Mouse (Mus musculus) lung, embryonic 14.5 days (tissue): ENCODE data around the gene Gm20831. TPM values are rescaled to one million over a fixed set of nuclear protein-coding genes. Genes with fewer than 3 reads are reported as not detected.
"Not testable (repeated sequence)": the region's sequence is repeated elsewhere in the genome, so short reads cannot be mapped to it uniquely, and the experiment has no call there.

Source experiments
- ATAC-seq: fragments of 200-750 bp; cut with Nextera tagmentation; 2 replicates; pipeline ENCODE4 v1.8.0; 2017; ENCODE audit warnings: mild to moderate bottlenecking, moderate TSS enrichment, moderate library complexity; ENCODE audit not compliant: insufficient read depth
- DNase-seq: peaks from one replicate; pipeline ENCODE4 v3.0.0-alpha.2; 2015
- H3K27ac ChIP-seq: fragments of 300-500 bp; sonication (generic); 2 replicates; pipeline ENCODE4 v1.5.1; 2014; ENCODE audit warnings: low read depth, mild to moderate bottlenecking, moderate library complexity
- H3K27me3 ChIP-seq: fragments of 300-500 bp; sonication (generic); 2 replicates; pipeline ENCODE4 v1.6.1; 2014; ENCODE audit warnings: low read length, control low read depth; ENCODE audit not compliant: insufficient read depth
- H3K36me3 ChIP-seq: fragments of 300-500 bp; sonication (generic); 2 replicates; pipeline ENCODE4 v1.6.1; 2014; ENCODE audit warnings: control low read depth; ENCODE audit not compliant: insufficient read depth
- H3K4me1 ChIP-seq: fragments of 300-500 bp; sonication (generic); 2 replicates; pipeline ENCODE4 v1.6.1; 2014; ENCODE audit warnings: antibody characterized with exemption, control low read depth; ENCODE audit not compliant: insufficient read depth
- H3K4me2 ChIP-seq: fragments of 300-500 bp; sonication (generic); 2 replicates; pipeline ENCODE4 v1.6.1; 2014; ENCODE audit warnings: mild to moderate bottlenecking
- H3K4me3 ChIP-seq: fragments of 300-500 bp; sonication (generic); 2 replicates; pipeline ENCODE4 v1.5.1; 2014; ENCODE audit warnings: low read depth, low read length
- H3K9ac ChIP-seq: fragments of 300-500 bp; sonication (generic); 2 replicates; pipeline ENCODE4 v1.6.1; 2014
- H3K9me3 ChIP-seq: fragments of 300-500 bp; sonication (generic); 2 replicates; pipeline ENCODE4 v1.6.1; 2016; ENCODE audit warnings: low read depth, low read length, control low read depth
- WGBS: fragments of 180-500 bp; shearing (Covaris S2); extraction: QIAGEN DNeasy Blood & Tissue Kit; methylation state at CpG from one replicate; pipeline ENCODE4 v1.1.7; 2014; 5-methylcytosine and 5-hydroxymethylcytosine counted together
- polyA plus RNA-seq: library from polyadenylated mRNA; unstranded; fragments of >200 nt; fragmentation: Nextera tagmentation; extraction: Ambion mirVana; gene quantifications from 2 replicates; pipeline ENCODE4 v1.2.1, GENCODE M21; 2014

Gm20831 gene
- polyA plus RNA-seq, result not detected in 2 replicates

DNA sequence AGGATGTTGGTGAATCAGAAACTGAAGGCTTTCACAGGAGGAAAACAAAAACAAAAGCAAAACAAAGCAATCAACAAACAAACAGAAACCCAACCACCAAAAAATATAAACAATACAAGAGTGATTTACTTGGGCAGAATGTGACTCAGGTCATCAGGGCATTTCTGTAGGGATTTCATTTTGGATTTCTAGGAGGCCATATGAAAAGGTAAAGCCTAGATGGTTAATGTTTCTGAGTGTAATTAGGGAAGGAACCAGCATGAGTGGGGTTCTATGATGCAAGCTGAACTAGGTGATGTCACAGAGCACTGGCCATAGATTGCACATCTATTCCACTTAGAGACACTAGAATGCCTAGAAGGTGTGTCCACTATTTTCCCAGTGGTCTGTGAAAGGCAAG, at the start of gene Gm20831, which contains the start of gene Gm20772:
Gene Gm20831, plus strand, starts transcription at position 301 of the 400 bp plus-strand sequence.
Gene Gm20772, plus strand, starts transcription at position 301 of the 400 bp plus-strand sequence.
- not testable (repeated sequence) for DNase-seq, H3K4me1 ChIP-seq, H3K9ac ChIP-seq, H3K4me3 ChIP-seq, H3K4me2 ChIP-seq, H3K27me3 ChIP-seq, H3K36me3 ChIP-seq, H3K9me3 ChIP-seq, ATAC-seq, H3K27ac ChIP-seq

DNA sequence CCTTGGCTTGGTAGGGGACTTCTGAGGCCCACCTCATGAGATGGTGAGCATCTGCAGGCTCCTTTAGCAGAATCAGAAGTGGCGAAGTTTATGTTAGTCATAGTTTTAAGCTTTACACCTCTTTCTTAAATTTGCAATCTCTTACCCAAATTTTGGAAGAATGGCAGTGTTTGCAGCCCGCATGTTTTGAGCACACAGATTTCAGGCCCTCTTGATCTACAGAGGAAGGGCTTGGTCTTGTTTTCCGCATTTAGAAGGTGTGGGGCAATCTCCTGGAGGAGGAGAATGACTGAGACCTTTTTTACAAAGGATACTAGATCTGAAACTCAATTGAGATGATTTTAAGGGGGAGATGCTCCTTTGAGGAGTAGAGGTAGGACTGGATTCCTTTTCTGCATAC, 28.4 kb upstream of the Gm20831 start, which contains the start of gene Gm21904:
Gene Gm21904, minus strand, starts transcription at position 101 of the 400 bp plus-strand sequence.
- H3K36me3 ChIP-seq, H3K4me1 ChIP-seq, H3K27ac ChIP-seq, H3K9me3 ChIP-seq, H3K4me2 ChIP-seq, H3K4me3 ChIP-seq, H3K9ac ChIP-seq, ATAC-seq, H3K27me3 ChIP-seq, DNase-seq: not testable (repeated sequence)
- WGBS, result no CpG with 5 or more reads among the region's 3 CpGs

DNA sequence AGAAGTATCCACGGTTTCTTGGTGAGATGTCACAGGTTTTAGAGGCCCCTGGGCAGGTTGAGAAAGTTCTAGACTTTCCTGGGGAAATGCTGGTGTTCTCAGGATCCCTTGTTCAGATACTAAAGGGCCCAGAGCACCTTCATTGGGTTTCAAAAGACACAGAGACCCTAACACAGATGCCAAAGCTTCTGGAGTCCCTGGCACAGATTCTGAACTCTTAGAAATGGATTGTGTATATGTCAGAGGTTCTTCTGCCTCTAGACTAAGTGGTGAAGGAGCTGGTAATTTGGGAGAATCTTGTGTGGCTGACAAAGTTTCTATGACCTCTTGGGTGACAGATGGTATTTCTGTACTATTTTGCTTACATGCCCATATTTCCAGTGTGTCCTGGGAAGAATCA, 62.7 kb downstream of the Gm20831 start, which contains the start of gene Srsy:
Gene Srsy, minus strand, starts transcription at position 101 of the 400 bp plus-strand sequence.
- no CpG with 5 or more reads among the region's 1 CpGs for WGBS

More for the DNA sequence above, 62.7 kb downstream of the Gm20831 start, which contains the start of gene Srsy:
- DNase-seq, H3K27me3 ChIP-seq, H3K36me3 ChIP-seq, H3K27ac ChIP-seq, H3K9ac ChIP-seq, ATAC-seq, H3K9me3 ChIP-seq, H3K4me2 ChIP-seq, H3K4me3 ChIP-seq, H3K4me1 ChIP-seq: not testable (repeated sequence)

Other genes with a start within 250 kb of the Gm20831 start
- not detected in 2 replicates for gene Gm21904, start 28.5 kb upstream of the Gm20831 start, polyA plus RNA-seq
- not detected in 2 replicates for gene Gm20772, start within 50 bp of the Gm20831 start, polyA plus RNA-seq
- not detected in 2 replicates for gene Srsy, start 62.6 kb downstream of the Gm20831 start, polyA plus RNA-seq
- not detected in 2 replicates for gene Gm21764, start 187.1 kb downstream of the Gm20831 start, polyA plus RNA-seq
- not detected in 2 replicates for gene Ssty1, start 214.4 kb downstream of the Gm20831 start, polyA plus RNA-seq